Mouse (Mus musculus): Measurements from ENCODE around the gene Faf2. TPM values are rescaled to one million over a fixed set of nuclear protein-coding genes. Genes with fewer than 3 reads are reported as not detected.

Gene Faf2
- total RNA-seq (2014; rRNA removed) (49.3 and 57.9 TPM in 2 replicates), polyA plus RNA-seq (2015; fragmentation: Nextera tagmentation; extraction: Ambion mirVana) (53.0 and 56.4 TPM in 2 replicates)

GRCm38 (mm10) chr13:54621155-54621932 lies at the start of gene Faf2:
Faf2 (plus strand) TSS chr13:54621784.
- peak within 1 kb of the TSS; percentile 92 for H3K4me3 ChIP-seq (ENCODE audit: low read depth, low read length)

GRCm38 (mm10) chr13:54572621-54573020 lies 49.0 kb upstream of the Faf2 start:
- Histone ChIP-seq H3K9me3 (ENCODE audit: low read length) (no peaks in the 10 kb centered on the region), H3K27ac (ENCODE audit: low read depth, low read length) (no peak overlapping the region), H3K4me3 (ENCODE audit: low read depth, low read length) (no peak overlapping the region), H3K9ac (replicated peaks; ENCODE audit: low read length, poor library complexity, severe bottlenecking) (no peak overlapping the region), H3K27me3 (ENCODE audit: insufficient read depth, low read length) (no peaks in the 10 kb centered on the region), H3K4me1 (ENCODE audit: insufficient read depth, low read length) (peaks cover 8% of the 10 kb centered on the region; the same call in 1 of the 2 replicates), H3K4me2 (ENCODE audit: low read depth, low read length, poor library complexity, severe bottlenecking) (no peak overlapping the region), H3K36me3 (ENCODE audit: insufficient read depth, low read length) (no peaks in the 10 kb centered on the region)
- 83% methylated on average over 4 of the region's 4 CpGs for WGBS
- DNase-seq (ENCODE audit: low spot score) (no peak), ATAC-seq (ENCODE audit: low FRiP score) (no peak)
- TF ChIP-seq CTCF (IDR thresholded peaks at IDR 0.05), result no peak

More at GRCm38 (mm10) chr13:54621155-54621932, at the start of gene Faf2:
- ATAC-seq (ENCODE audit: low FRiP score) (peak; percentile 99), DNase-seq (ENCODE audit: low spot score) (peak; percentile 97)
- Histone ChIP-seq H3K27ac (ENCODE audit: low read depth, low read length) (peak within 1 kb of the TSS; percentile 88), H3K9me3 (ENCODE audit: low read length) (no peaks in the 10 kb centered on the region), H3K4me2 (ENCODE audit: low read depth, low read length, poor library complexity, severe bottlenecking) (peak within 1 kb of the TSS; percentile 60), H3K36me3 (ENCODE audit: insufficient read depth, low read length) (no peaks in the 10 kb centered on the region), H3K9ac (replicated peaks; ENCODE audit: low read length, poor library complexity, severe bottlenecking) (peak within 1 kb of the TSS; percentile 89), H3K27me3 (ENCODE audit: insufficient read depth, low read length) (no peaks in the 10 kb centered on the region), H3K4me1 (ENCODE audit: insufficient read depth, low read length) (peaks cover 9% of the 10 kb centered on the region; the same call in 1 of the 2 replicates)
- 12% methylated on average over 44 of the region's 44 CpGs for WGBS
- TF ChIP-seq CTCF (IDR thresholded peaks at IDR 0.05), result peak; percentile 100

- ATAC-seq (ENCODE audit: low FRiP score) (peak; percentile 90), DNase-seq (ENCODE audit: low spot score) (peak; percentile 84)
- peak within 1 kb of the TSS; percentile 91 for H3K9ac ChIP-seq (replicated peaks; ENCODE audit: low read length, poor library complexity, severe bottlenecking)
- no peaks in the 10 kb centered on the region for H3K9me3 ChIP-seq (ENCODE audit: low read length)
- H3K27me3 ChIP-seq (ENCODE audit: insufficient read depth, low read length), result no peaks in the 10 kb centered on the region
- H3K4me1 ChIP-seq (ENCODE audit: insufficient read depth, low read length), result peaks cover 8% of the 10 kb centered on the region; the same call in 1 of the 2 replicates
- under 1% methylated on average over 55 of the region's 55 CpGs for WGBS
- peak within 1 kb of the TSS; percentile 89 for H3K4me3 ChIP-seq (ENCODE audit: low read depth, low read length)
- peaks cover 21% of the 10 kb centered on the region for H3K36me3 ChIP-seq (ENCODE audit: insufficient read depth, low read length)
- H3K4me2 ChIP-seq (ENCODE audit: low read depth, low read length, poor library complexity, severe bottlenecking), result peak within 1 kb of the TSS; percentile 90
- peak within 1 kb of the TSS; percentile 77 for H3K27ac ChIP-seq (ENCODE audit: low read depth, low read length)
- TF ChIP-seq CTCF (IDR thresholded peaks at IDR 0.05), result peak; percentile 43
These were observed 46.6 kb upstream of the Faf2 start, which contains the start of gene Arl10 for GRCm38 (mm10) chr13:54574854-54575481. Arl10 (plus strand) TSS chr13:54575015.

DNA sequence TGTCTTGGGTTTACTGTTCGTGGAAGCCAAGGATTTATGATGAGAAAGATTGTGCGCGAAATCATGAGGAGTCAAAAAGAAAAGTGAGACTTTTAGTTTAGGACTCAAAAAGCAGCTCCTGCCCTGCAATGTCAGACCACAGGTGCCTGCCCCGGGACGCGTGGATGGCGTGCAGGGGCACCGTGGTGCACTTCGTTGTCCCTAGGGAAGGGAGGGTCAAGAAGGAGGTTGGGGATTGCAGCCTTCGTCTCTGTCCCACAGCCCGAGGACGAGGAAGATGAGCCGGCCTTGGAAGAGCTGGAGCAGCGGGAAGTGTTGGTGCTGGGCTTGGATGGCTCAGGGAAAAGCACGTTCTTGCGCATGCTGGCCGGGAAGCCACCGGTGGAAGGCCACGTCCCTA lies 46.1 kb upstream of the Faf2 start:
- 3% methylated on average over 19 of the region's 19 CpGs for WGBS
- H3K9me3 ChIP-seq (ENCODE audit: low read length), result no peaks in the 10 kb centered on the region
- H3K36me3 ChIP-seq (ENCODE audit: insufficient read depth, low read length), result peaks cover 23% of the 10 kb centered on the region
- peak overlapping the region; percentile 89 for H3K4me3 ChIP-seq (ENCODE audit: low read depth, low read length)
- H3K9ac ChIP-seq (replicated peaks; ENCODE audit: low read length, poor library complexity, severe bottlenecking), result peak overlapping the region; percentile 91
- 0 out of 2 replicates have a peak, but pooled peaks have one; percentile 11 for ATAC-seq (ENCODE audit: low FRiP score)
- H3K4me2 ChIP-seq (ENCODE audit: low read depth, low read length, poor library complexity, severe bottlenecking), result peak overlapping the region; percentile 90
- H3K4me1 ChIP-seq (ENCODE audit: insufficient read depth, low read length), result peaks cover 8% of the 10 kb centered on the region; the same call in 1 of the 2 replicates
- no peaks in the 10 kb centered on the region for H3K27me3 ChIP-seq (ENCODE audit: insufficient read depth, low read length)
- H3K27ac ChIP-seq (ENCODE audit: low read depth, low read length), result peak overlapping the region; percentile 77; the same call in 1 of the 2 replicates
- TF ChIP-seq CTCF (IDR thresholded peaks at IDR 0.05), result no peak
- no peak for DNase-seq (ENCODE audit: low spot score)

DNA sequence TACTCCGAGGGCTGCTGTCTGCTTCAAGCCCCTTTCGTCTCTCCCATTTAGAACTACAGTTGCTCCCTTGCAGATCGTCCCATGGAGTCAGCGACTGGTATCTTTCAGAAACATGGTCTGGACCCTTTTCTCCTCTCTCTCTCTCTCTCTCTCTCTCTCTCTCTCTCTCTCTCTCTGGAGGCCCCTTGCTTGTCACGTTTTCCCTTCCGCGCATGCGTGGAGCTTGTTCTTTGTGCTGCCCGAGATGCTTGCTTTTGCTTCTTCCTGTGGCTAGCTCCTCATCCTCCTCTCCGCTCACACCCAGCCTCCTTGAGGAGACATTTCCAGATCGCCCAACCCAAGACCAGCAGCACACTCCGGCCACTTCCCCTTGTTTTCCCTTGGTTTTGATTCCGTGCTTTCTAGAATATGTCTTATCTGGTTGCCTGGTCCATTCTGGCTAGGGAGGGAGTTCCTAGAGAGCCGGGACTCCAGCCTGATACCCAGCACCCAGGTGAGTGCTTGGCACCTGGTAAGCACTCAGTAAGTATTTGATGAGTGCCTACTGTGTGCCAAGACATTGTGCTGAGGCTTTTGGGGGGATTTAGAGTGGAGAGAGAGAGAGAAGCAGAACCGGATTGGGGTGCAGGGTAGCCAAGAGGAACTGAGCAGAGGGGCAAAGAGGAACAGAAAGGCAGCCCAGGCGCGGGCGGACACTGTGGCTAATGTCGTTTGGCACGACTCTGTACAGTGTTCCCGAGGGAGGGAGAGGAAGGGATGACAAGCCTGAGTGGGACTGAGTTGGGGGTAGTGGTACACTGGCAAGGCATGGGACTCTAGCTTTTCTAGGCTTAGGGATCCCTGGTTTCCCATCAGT lies 43.7 kb upstream of the Faf2 start:
- Histone ChIP-seq H3K27me3 (ENCODE audit: insufficient read depth, low read length) (no peaks in the 10 kb centered on the region), H3K27ac (ENCODE audit: low read depth, low read length) (peak overlapping the region; percentile 26; the same call in 1 of the 2 replicates), H3K4me1 (ENCODE audit: insufficient read depth, low read length) (peaks cover 8% of the 10 kb centered on the region; the same call in 1 of the 2 replicates), H3K9me3 (ENCODE audit: low read length) (no peaks in the 10 kb centered on the region), H3K4me3 (ENCODE audit: low read depth, low read length) (no peak overlapping the region), H3K9ac (replicated peaks; ENCODE audit: low read length, poor library complexity, severe bottlenecking) (no peak overlapping the region), H3K4me2 (ENCODE audit: low read depth, low read length, poor library complexity, severe bottlenecking) (no peak overlapping the region), H3K36me3 (ENCODE audit: insufficient read depth, low read length) (peaks cover 38% of the 10 kb centered on the region)
- no peak for TF ChIP-seq CTCF (IDR thresholded peaks at IDR 0.05)
- DNase-seq (ENCODE audit: low spot score) (no peak), ATAC-seq (ENCODE audit: low FRiP score) (no peak)
- 81% methylated on average over 21 of the region's 21 CpGs for WGBS
